Mouse (Mus musculus): ENCODE measurements around the gene Cd163l1. TPM values are rescaled to one million over a fixed set of nuclear protein-coding genes. Genes with fewer than 3 reads are reported as not detected.

The Cd163l1 gene
- polyA plus RNA-seq, 1 experiment from 2014 or later: 0.59 TPM

DNA sequence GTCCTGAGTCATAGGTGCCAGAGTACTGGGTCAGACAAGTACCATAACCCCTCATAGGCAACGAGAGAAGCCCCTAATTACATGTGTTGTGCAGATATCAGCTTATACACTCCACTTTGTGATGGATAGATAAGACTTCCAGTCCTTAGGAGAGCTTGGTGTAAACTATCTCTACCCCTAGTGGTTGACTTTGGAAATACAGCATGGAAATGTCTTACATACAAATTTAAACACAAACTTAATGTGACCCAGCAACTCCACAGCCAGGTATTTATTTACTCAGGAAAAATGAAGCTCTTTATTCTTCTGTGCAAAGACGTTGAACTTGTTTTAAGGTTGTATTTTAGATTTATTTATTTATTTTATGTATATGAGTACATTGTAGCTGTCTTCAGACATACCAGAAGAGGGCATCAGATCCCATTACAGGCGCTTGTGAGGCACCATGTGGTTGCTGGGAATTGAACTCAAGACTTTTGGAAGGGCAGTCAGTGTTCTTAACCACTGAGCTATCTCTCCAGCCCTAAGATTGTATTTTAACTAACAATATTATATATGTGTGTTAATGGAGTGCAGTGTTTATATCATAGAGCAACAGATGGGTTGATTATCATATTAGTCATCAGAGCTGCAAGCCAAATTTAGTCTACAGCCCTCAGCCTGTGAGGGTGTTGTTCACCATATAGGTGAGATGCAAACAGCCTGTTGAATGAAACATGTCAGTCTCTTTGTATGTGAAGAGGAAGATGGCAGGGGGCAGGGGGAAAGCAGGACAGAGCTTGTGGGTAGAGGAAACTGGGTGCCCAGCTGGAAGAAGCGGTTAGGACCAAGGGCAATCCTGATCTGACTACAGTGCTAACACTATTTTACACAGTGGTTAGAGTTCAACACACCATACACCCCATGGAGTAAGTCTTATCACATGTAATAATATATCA is 29.4 kb upstream of the Cd163l1 start:
- Histone ChIP-seq H3K9me3 (ENCODE audit: control insufficient read depth, low read length) (no peaks in the 10 kb centered on the region), H3K36me3 (ENCODE audit: control insufficient read depth, insufficient read depth, low read length) (no peaks in the 10 kb centered on the region), H3K27me3 (ENCODE audit: control insufficient read depth, insufficient read depth, low read depth, low read length) (no peaks in the 10 kb centered on the region; the same call in 1 of the 2 replicates), H3K27ac (ENCODE audit: low read length) (no peak overlapping the region), H3K4me1 (replicated peaks; ENCODE audit: control insufficient read depth, insufficient read depth, low read length) (no peaks in the 10 kb centered on the region), H3K9ac (ENCODE audit: low read length) (no peak overlapping the region), H3K4me2 (ENCODE audit: low read depth, low read length) (no peak overlapping the region), H3K4me3 (ENCODE audit: low read length) (no peak overlapping the region)
- 45% methylated on average over 4 of the region's 4 CpGs for WGBS
- no peak for ATAC-seq (ENCODE audit: low read depth)

DNA sequence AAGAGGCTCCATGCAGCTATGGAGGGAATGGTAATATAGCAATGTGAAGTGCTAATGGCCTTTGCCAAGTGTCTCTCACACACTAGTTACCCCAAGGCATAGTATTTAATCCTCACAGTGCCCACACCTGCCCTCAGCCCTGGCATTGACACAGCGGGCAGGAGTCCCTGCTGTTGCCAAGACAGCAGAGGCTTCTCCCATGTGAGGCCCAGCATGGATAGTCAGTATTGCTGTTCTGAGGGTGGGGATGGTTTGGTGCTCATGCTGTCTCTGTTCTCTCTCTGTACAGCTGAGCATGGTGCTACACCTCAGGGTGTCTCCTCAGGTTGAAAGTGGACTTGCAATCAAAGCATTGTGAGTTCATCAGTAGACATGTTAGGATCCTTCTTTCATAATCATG is 27.6 kb upstream of the Cd163l1 start:
- Histone ChIP-seq H3K27me3 (ENCODE audit: control insufficient read depth, insufficient read depth, low read depth, low read length) (no peaks in the 10 kb centered on the region; the same call in 1 of the 2 replicates), H3K4me2 (ENCODE audit: low read depth, low read length) (no peak overlapping the region), H3K4me3 (ENCODE audit: low read length) (no peak overlapping the region), H3K27ac (ENCODE audit: low read length) (no peak overlapping the region), H3K36me3 (ENCODE audit: control insufficient read depth, insufficient read depth, low read length) (no peaks in the 10 kb centered on the region), H3K4me1 (replicated peaks; ENCODE audit: control insufficient read depth, insufficient read depth, low read length) (no peaks in the 10 kb centered on the region), H3K9ac (ENCODE audit: low read length) (no peak overlapping the region), H3K9me3 (ENCODE audit: control insufficient read depth, low read length) (no peaks in the 10 kb centered on the region)
- no peak for ATAC-seq (ENCODE audit: low read depth)
- 78% methylated on average over 1 of the region's 1 CpGs for WGBS

DNA sequence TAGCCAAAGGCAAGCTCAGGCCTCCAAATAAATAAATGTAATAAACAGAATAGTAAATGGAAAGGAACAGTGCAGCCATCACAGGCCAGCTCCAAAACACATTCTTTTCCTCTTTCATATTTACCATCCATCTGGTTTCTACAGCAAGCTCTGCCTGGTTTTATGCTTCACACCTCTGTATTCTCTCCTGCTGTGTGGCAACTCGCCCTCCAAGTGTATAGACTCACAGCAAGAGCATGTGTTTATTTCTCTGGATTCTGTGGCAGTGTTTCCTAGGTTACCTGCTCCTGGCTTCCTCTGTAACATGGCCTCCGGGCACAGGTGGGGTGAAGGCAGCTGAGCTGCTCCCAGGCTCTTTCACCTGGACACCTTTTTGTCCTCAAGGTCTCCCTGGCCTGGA is 25.6 kb upstream of the Cd163l1 start:
- H3K9ac ChIP-seq (ENCODE audit: low read length): no peak overlapping the region
- no peak for ATAC-seq (ENCODE audit: low read depth)
- H3K4me1 ChIP-seq (replicated peaks; ENCODE audit: control insufficient read depth, insufficient read depth, low read length): no peaks in the 10 kb centered on the region
- no peak overlapping the region for H3K4me3 ChIP-seq (ENCODE audit: low read length)
- H3K9me3 ChIP-seq (ENCODE audit: control insufficient read depth, low read length): no peaks in the 10 kb centered on the region
- no peak overlapping the region for H3K27ac ChIP-seq (ENCODE audit: low read length)
- whole genome bisulfite sequencing: 43% methylated on average over 2 of the region's 2 CpGs
- no peaks in the 10 kb centered on the region for H3K36me3 ChIP-seq (ENCODE audit: control insufficient read depth, insufficient read depth, low read length)
- no peaks in the 10 kb centered on the region for H3K27me3 ChIP-seq (ENCODE audit: control insufficient read depth, insufficient read depth, low read depth, low read length)
- no peak overlapping the region for H3K4me2 ChIP-seq (ENCODE audit: low read depth, low read length)

DNA sequence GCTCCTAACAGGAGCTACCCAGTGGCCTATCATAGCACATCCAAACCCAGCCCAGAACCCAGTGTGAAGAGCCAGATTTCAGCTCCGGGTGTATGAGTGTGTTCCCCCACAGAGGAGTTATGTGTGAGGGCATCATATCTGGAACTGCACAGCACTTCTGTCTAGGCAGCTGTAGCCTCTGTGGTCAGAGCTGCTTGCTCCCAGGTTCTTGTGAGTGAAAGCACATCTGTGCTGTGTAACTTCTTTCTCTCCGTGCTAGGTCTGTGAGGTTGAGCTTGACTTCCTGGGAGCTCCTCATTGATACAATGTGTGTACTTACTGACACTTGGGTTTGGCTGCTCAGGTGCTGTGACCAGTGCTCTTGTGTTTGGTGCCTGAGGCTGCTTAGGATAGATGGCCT is 25.2 kb upstream of the Cd163l1 start:
- 63% methylated on average over 2 of the region's 2 CpGs for WGBS
- ATAC-seq (ENCODE audit: low read depth): no peak

DNA sequence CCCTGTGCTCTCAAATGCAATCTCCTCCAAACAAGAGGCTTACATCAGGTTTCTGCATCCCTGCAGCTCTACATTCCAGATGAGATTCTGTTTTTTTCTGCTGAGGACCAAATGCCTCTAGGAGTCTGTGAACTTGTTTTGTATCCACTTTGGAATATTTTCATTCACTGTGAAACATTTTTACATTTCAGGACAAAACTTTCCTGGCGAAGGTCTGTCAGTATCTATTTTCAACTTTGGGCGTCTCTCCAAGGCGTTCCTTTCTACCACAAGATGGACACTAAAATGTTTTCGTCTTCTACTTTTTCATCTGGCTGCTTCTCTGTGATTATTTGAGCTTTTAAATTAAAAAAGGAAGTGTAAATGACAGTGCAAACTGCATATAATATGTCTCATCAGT is 24.0 kb upstream of the Cd163l1 start:
- WGBS: 79% methylated on average over 4 of the region's 4 CpGs
- no peaks in the 10 kb centered on the region for H3K9me3 ChIP-seq (ENCODE audit: control insufficient read depth, low read length)

More for the DNA sequence above, 25.2 kb upstream of the Cd163l1 start:
- Histone ChIP-seq H3K9ac (ENCODE audit: low read length) (no peak overlapping the region), H3K27ac (ENCODE audit: low read length) (no peak overlapping the region), H3K4me1 (replicated peaks; ENCODE audit: control insufficient read depth, insufficient read depth, low read length) (no peaks in the 10 kb centered on the region), H3K4me2 (ENCODE audit: low read depth, low read length) (no peak overlapping the region), H3K4me3 (ENCODE audit: low read length) (no peak overlapping the region), H3K36me3 (ENCODE audit: control insufficient read depth, insufficient read depth, low read length) (no peaks in the 10 kb centered on the region), H3K27me3 (ENCODE audit: control insufficient read depth, insufficient read depth, low read depth, low read length) (no peaks in the 10 kb centered on the region), H3K9me3 (ENCODE audit: control insufficient read depth, low read length) (no peaks in the 10 kb centered on the region)

DNA sequence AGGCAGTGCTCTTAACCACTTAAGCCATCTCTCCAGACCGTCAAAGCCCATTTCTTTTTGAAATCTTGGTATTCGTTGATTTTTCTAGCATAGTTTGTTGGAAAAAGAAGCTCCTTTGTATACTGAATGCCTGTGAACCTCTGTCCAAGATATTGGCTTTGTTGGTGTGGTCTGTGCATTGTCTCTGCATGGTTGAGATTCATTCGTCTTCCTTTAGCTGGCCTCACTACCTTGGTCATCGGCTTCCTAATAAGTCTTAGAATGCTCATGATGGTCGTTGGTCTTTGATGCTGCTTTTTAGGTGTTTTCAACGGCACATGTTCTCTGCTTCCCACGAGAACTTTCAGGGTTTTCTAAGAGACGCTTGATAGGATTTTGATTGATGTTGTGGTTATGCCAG is 22.1 kb upstream of the Cd163l1 start:
- no peaks in the 10 kb centered on the region for H3K36me3 ChIP-seq (ENCODE audit: control insufficient read depth, insufficient read depth, low read length)
- no peaks in the 10 kb centered on the region for H3K4me1 ChIP-seq (replicated peaks; ENCODE audit: control insufficient read depth, insufficient read depth, low read length)
- H3K27ac ChIP-seq (ENCODE audit: low read length): no peak overlapping the region
- no peaks in the 10 kb centered on the region for H3K9me3 ChIP-seq (ENCODE audit: control insufficient read depth, low read length)
- no peak for ATAC-seq (ENCODE audit: low read depth)
- H3K4me3 ChIP-seq (ENCODE audit: low read length): no peak overlapping the region
- H3K4me2 ChIP-seq (ENCODE audit: low read depth, low read length): no peak overlapping the region
- no peak overlapping the region for H3K9ac ChIP-seq (ENCODE audit: low read length)
- 72% methylated on average over 8 of the region's 8 CpGs for WGBS
- no peaks in the 10 kb centered on the region for H3K27me3 ChIP-seq (ENCODE audit: control insufficient read depth, insufficient read depth, low read depth, low read length)

More for the DNA sequence above, 24.0 kb upstream of the Cd163l1 start:
- Histone ChIP-seq H3K4me1 (replicated peaks; ENCODE audit: control insufficient read depth, insufficient read depth, low read length) (no peaks in the 10 kb centered on the region), H3K4me3 (ENCODE audit: low read length) (no peak overlapping the region), H3K9ac (ENCODE audit: low read length) (no peak overlapping the region), H3K4me2 (ENCODE audit: low read depth, low read length) (no peak overlapping the region), H3K27ac (ENCODE audit: low read length) (no peak overlapping the region), H3K36me3 (ENCODE audit: control insufficient read depth, insufficient read depth, low read length) (no peaks in the 10 kb centered on the region), H3K27me3 (ENCODE audit: control insufficient read depth, insufficient read depth, low read depth, low read length) (no peaks in the 10 kb centered on the region)
- no peak for ATAC-seq (ENCODE audit: low read depth)

DNA sequence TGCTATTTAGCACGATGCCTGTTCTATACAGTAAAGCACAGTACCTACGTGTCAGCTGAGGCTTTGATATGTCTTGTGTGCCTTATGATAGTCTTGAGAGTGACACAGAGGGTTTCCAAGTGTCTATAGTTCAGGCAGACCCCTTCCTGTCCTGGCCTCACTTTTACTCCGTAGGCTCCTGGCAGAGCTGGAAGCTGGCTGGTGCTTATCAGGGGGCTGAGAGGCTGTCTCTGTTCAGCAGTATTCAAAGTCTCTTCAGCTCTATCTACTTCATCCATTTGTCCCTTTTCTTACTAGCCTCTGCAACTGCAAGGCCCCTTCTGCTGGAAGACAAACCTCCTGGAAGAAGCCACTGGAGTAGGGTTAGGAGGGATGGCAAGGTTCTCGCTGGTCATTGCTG is 17.0 kb upstream of the Cd163l1 start:
- 85% methylated on average over 4 of the region's 4 CpGs for WGBS
- Histone ChIP-seq H3K9ac (ENCODE audit: low read length) (no peak overlapping the region), H3K27ac (ENCODE audit: low read length) (no peak overlapping the region), H3K4me2 (ENCODE audit: low read depth, low read length) (no peak overlapping the region), H3K9me3 (ENCODE audit: control insufficient read depth, low read length) (no peaks in the 10 kb centered on the region), H3K36me3 (ENCODE audit: control insufficient read depth, insufficient read depth, low read length) (no peaks in the 10 kb centered on the region), H3K27me3 (ENCODE audit: control insufficient read depth, insufficient read depth, low read depth, low read length) (no peaks in the 10 kb centered on the region), H3K4me3 (ENCODE audit: low read length) (no peak overlapping the region), H3K4me1 (replicated peaks; ENCODE audit: control insufficient read depth, insufficient read depth, low read length) (no peaks in the 10 kb centered on the region)
- no peak for ATAC-seq (ENCODE audit: low read depth)

DNA sequence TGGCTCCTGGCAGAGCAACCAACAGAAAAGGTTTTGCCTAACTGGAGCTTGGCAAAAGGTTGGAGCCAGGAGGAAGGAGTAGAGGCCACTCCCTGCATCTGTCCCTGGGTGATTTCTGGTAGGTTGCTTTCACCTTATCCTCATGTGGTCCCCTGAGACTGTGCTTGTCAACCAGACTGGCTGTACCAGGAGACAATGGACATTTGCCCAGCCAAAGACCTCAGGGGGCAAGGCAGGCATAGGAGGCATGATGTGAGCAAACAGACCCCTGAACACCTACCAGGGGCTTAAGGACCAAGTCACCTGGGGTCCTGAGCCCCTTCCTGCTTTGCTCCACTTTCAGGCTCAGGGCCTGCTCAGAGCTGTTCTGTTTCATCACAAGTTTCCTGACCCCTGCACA is 12.2 kb upstream of the Cd163l1 start, which contains the start of gene Olfr524:
Gene Olfr524 (minus strand): TSS at position 101 of the 400 bp plus-strand sequence.
- Histone ChIP-seq H3K4me2 (ENCODE audit: low read depth, low read length) (no peak within 1 kb of the TSS), H3K27me3 (ENCODE audit: control insufficient read depth, insufficient read depth, low read depth, low read length) (no peaks in the 10 kb centered on the region), H3K36me3 (ENCODE audit: control insufficient read depth, insufficient read depth, low read length) (no peaks in the 10 kb centered on the region), H3K4me3 (ENCODE audit: low read length) (no peak within 1 kb of the TSS), H3K9me3 (ENCODE audit: control insufficient read depth, low read length) (no peaks in the 10 kb centered on the region), H3K9ac (ENCODE audit: low read length) (no peak within 1 kb of the TSS), H3K27ac (ENCODE audit: low read length) (no peak within 1 kb of the TSS), H3K4me1 (replicated peaks; ENCODE audit: control insufficient read depth, insufficient read depth, low read length) (no peaks in the 10 kb centered on the region)
- ATAC-seq (ENCODE audit: low read depth): no peak

DNA sequence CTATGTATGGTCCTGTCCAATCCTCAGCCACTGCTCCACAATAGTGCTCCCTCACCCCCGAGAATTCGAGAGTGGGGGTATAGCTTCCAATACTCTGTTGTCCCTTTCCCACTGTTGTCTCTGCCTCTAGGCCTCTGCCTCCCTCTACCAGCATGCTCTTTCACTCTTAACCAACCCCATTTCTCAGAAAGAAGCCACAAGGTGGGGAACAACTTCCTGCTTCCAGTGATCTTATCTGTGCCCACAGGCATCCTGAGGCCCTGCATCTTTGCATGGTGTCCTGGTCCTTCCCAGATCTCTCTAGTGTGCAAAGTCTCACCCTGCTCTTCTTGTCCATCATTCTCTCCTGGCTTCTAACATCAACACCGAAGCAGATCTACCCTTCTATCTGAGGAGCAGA is 11.2 kb upstream of the Cd163l1 start:
- Histone ChIP-seq H3K36me3 (ENCODE audit: control insufficient read depth, insufficient read depth, low read length) (no peaks in the 10 kb centered on the region), H3K4me2 (ENCODE audit: low read depth, low read length) (no peak overlapping the region), H3K4me1 (replicated peaks; ENCODE audit: control insufficient read depth, insufficient read depth, low read length) (no peaks in the 10 kb centered on the region), H3K4me3 (ENCODE audit: low read length) (no peak overlapping the region), H3K27ac (ENCODE audit: low read length) (no peak overlapping the region), H3K9me3 (ENCODE audit: control insufficient read depth, low read length) (no peaks in the 10 kb centered on the region), H3K27me3 (ENCODE audit: control insufficient read depth, insufficient read depth, low read depth, low read length) (no peaks in the 10 kb centered on the region), H3K9ac (ENCODE audit: low read length) (no peak overlapping the region)
- WGBS: 81% methylated on average over 3 of the region's 3 CpGs
- ATAC-seq (ENCODE audit: low read depth): no peak
